Mouse (Mus musculus) ovary, adult 18-20 months (tissue): ENCODE measurements around the gene Specc1l.
"Not testable (repeated sequence)": the region's sequence is repeated elsewhere in the genome, so short reads cannot be mapped to it uniquely, and the experiment has no call there.

Source experiments
- DNase-seq: peaks from one replicate; pipeline ENCODE4 v3.0.0; 2022; ENCODE audit warnings: low spot score, mixed read lengths

Gene Specc1l

DNA sequence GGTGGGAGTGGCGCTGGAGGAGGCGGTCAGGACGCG lies 104.8 kb downstream of the Specc1l start, which contains the start of gene Adora2a:
TSS of gene Adora2a (plus strand) at position 6 of the 36 bp plus-strand sequence.
- DNase-seq, result no peak

DNA sequence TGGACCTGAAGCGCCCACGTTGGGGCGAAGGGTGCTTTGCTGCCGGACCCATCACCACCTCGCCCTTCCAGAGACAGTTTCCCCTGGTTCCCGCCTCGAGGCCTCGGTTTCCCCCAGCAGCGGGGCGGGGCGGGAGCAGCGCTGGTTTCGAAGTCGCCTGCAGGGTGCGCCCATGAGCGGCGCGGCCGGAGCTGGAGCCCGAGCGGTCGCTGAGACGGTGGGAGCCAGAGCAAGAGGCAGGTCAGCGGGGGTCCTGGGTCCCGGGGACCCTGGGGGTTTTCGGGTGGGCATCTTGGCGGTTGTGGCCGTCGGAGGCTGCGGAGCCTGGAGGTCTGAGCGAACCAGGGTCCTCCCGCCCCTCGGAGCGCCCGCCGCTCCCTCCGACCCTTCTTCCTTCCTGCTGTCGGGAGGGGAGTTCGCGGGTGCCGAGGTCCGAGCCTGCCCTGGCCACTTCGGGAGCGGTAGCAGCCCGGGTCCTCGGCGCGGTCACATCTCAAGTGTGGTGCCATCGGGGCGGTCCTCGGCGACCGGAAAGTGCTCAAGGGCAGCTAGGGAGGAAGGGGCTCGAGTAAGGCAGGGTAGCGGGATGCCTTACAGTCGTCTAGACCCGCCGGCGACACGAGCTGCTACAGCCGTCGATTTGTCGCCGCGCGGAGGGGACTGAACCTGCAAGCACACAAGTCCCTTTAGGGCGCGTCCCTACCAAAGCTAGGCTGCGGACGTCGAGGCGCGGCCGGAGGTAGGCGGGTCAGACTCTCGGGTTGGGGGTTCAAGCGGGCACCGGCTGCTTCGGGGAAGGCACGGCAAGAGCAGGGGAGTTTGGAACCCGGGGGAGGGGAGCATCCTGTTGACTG lies 105.3 kb downstream of the Specc1l start:
- peak; percentile 18 for DNase-seq

DNA sequence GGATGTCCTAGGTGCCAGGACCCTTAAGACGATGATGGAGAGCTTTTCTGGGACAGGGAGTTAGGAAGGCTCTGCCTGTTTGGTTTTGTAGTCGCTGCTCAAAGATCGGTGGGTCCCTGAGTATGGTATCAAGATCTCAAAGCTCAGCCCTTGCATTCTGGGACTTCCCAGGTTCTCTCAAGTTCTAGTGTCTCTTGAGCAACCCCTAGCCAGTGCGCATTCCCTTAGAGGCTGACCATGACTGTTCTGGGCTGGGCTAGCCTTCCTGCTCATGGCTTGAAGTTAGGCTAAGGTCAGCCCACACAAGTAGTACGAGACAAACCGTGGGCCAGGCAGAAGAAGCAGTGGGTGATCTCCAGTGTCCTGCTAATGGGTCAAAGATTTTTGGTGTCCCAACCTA lies 106.3 kb downstream of the Specc1l start:
- DNase-seq, result no peak

DNA sequence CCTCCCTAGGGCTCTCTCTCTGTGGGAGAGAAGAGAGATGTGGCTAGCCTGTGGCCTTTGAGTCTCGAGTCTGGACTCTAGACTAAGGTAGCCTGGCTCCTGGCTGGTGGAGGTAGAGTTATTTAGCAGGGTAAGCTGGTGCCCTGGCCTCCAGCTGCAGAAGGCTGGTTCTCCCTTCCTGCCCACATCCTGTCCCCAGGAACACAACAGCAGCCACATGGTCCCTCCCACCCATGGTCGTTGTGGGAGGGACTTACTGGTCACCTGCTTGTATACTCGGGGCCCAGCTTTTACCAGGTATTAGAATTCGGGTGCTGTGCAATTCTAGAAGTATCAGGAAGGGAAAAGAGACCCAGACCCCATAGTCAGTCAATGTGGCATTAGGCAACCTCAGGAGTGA lies 108.4 kb downstream of the Specc1l start:
- no peak for DNase-seq

DNA sequence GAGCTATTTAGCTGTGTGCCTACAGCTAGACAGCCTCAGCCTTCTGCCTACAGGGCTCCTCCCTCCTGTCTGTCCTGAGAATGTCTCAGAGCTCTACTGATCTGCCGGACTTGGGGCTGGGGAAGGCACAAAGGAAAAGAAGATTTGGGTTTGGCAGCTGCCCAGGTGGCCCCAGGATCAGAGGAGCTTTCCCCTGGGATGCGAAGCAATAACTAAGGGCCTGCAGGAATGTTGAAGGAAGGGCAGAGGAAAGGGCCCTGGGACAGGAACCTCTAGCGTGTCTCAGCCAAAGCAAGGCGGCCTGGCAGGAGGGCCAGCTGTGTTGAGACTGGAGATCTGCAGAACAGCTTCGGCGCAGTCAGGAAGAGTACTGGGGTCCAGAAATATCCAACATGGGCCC lies 111.1 kb downstream of the Specc1l start:
- no peak for DNase-seq

DNA sequence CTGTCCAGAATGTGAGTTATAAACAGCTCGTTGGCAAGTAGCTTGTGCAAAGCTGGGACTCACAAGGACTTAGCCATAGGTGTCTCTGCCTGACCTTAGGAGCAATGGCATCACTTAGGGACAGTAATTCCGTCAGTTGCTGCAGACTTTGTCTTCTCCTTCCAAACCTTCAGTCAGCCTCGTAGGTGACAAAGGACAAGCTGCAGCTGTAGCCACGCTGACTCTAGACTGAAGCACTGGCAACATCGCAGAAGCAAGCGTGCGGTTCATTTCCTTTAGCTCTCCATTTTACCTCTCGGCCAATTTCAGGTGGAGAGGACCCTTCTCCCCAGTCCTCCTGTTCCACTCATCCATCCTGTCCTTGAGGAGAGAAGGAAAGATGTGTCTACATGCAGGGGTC lies 112.1 kb downstream of the Specc1l start:
- DNase-seq, result no peak

DNA sequence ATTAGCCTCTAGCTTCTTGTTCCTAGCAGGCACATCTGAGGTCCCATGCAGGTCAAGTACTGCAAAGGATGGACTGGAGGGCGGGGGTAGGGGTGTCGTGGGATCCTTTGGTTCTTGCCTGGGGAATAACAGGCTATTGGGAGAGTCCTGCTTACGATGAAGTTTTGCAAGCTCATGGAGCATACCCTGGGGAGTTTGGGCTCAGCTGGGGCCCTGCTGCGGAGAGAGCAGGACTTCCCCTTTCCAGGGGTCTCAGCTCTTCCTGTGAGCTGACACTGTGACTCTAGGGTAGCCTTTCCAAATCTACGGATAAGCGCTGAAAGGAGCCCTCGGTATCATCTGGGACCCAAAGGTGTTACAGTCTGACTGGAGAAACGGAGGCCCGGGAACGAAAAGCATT lies 112.5 kb downstream of the Specc1l start:
- no peak for DNase-seq

DNA sequence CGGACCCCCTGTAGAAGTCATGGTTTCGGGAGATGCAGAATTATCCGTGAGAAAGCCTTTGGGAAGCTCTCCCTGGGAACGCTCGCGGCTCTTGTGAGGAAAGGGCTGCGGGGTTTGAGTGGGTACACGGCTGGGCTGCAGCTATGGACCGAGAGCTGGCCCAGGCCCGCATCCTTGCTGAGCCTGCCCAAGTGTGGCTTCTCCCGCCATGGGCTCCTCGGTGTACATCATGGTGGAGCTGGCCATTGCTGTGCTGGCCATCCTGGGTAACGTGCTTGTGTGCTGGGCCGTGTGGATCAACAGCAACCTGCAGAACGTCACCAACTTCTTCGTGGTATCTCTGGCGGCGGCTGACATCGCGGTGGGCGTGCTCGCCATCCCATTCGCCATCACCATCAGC lies 113.9 kb downstream of the Specc1l start:
- no peak for DNase-seq

DNA sequence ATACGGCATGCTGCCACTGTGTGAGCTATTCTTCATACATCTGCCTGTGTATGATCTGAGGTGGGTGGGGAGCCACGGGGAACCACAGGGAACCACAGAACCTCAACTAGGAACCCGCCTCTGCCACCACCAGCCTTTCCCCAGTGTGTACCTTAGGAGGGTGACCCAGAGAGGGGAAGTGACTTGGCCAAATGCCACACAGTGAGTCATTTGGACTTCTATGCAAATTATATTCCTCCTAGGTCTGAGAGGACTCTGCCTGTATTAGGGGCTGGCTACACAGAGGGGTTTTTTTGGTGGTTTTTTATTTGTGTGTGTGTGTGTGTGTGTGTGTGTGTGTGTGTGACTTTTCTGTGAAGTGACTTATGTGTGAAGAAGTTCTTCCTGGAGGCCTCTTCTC lies 114.7 kb downstream of the Specc1l start:
- no peak for DNase-seq

DNA sequence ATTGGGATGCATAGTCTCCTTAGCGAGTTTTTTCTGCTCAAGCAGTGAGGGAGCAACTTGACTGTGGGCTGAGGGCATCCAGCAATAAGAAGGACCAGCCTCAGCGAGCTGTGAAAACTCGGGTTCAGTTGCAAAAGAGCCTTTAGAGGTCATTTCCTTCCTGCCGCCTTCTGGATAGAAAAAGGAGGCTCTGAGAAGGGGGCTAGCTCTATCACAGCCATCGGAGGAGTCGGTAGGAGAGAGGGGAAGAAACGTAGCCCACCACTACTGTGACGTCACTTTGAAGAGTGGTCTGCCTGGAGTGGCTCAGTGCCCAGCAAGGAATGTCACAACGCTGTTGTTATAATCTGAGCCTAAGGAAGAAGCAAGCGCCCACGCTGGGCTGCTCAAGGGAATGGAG lies 115.2 kb downstream of the Specc1l start:
- no peak for DNase-seq

DNA sequence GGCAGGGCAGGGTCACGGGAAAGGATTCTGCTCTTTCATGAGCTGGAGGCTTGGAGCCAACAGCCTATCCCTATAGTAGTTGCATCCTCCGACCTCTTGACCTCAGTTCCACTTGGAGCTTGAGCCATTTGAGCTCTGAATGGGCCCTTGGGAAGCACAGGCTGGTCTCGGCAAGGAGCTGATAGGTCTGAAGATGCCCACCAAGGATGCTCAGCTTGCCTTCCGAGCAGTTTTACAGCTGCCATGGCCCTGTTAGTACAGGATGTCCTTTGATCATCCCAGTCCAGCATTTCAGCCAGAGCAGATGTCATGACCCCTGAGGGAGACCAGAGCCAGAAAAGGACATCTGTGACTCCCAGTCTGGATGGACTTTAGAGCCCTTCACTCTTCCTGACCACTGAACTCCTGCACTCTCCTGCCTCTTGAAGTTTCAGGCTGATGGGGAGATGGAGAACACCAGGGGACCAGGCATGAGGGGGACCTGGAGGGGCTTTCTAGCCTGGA lies 116.4 kb downstream of the Specc1l start:
- DNase-seq, result no peak

DNA sequence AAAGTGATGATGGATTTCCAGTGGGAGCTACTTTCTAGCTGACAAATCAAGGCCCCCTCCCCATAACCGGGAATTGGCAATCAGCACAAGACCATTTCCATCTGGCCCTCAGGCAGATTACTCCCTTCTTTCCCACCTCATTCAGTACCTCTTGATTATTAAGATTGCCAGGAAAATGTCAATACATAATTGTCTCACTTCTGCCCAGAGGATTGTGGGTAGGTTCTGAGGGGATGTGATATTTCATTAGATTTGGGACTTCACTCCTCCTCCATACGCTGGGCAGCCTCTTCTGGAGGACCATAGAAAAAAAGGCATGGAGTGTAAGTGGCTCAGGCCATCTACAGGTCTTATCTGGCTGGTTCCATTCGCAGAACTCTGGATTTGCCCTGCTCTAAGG lies 120.4 kb downstream of the Specc1l start:
- no peak for DNase-seq

DNA sequence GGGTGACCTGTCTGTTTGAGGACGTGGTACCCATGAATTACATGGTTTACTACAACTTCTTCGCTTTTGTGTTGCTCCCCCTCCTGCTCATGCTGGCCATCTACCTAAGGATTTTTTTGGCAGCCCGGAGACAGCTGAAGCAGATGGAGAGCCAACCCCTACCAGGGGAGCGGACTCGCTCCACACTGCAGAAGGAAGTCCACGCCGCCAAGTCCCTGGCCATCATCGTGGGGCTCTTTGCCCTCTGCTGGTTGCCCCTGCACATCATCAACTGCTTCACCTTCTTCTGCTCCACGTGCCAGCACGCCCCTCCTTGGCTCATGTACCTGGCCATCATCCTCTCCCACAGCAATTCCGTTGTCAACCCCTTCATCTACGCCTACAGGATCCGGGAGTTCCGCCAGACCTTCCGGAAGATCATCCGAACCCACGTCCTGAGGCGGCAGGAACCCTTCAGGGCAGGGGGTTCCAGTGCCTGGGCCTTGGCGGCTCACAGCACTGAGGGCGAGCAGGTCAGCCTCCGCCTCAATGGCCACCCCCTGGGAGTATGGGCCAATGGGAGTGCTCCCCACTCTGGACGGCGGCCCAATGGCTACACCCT lies 121.4 kb downstream of the Specc1l start:
- DNase-seq, result no peak

DNA sequence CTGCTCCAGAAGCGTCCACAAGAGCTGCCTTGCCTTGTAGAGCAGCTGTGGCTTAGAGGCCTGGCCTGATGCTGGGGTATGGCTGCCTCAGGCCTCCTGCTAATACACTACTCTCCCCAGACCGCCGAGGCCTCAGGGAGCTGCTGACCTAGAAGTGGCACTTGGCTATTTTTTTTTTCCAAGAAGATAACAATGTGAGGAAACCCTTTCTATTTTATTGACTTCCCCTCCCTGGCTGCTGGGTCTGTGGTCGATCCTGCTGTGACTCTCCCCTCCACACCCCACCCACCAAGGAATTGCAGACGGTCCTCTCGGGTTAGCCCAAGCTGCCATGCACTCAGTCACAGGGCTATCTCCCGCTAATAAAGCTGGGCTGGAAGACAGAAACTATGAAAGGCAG lies 122.3 kb downstream of the Specc1l start:
- no peak for DNase-seq

DNA sequence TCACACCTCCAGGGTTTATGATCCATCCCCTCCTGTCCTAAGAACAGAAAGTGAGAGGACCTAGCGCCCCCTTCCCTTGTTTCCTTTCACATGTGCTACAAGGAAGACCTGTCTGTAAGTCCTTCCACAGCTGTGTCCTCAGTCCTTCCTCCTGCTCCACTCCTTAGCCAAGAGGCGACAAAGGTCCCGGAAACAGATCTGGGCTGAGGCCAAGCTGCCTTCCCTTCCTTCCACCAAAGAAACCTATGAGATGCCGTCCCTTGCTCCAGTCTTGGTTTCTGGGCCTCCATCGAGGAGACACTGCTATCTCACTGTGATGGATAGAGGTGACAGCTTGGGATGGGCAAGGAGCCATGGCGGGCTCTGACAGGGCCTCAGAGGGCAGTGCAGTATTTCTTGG lies 123.2 kb downstream of the Specc1l start:
- DNase-seq, result no peak

DNA sequence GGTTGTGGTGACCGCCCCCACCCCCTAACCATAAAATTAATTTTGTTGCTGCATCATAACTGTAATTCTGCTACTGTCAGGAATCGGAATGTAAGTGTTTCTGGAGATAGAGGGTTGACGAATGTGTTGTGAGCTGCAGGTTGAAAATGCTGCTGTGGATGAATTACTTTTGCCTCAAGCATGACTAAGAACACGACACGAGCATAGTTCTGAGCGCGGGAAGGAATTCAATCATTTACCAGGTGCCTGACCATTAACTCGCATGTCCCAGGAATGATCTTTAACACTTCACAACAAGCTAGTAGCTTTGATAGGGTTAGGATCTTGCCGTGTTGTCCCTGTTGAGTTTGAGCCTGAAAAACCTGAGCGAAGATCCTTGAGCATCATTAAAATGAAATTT lies 125.4 kb downstream of the Specc1l start:
- DNase-seq, result no peak

DNA sequence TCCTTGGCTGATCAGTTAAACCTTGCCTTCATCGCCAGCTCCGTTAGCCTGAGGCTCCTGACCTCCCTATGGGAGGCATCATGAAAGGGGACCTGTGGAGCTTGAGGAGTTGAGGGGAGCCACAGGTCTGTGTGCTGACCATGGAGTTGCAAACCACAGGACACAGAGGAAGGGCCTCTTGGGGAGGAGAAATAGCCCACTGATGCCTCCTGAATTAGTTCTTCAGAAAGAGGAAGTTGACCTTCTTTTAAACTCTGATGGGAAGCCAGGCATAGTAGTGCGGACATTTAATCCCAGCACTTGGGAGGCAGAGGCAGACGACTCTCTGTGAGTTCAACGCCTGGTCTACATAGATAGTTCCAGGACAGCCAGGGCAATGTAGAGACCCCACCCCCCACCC lies 127.0 kb downstream of the Specc1l start:
- DNase-seq, result no peak

DNA sequence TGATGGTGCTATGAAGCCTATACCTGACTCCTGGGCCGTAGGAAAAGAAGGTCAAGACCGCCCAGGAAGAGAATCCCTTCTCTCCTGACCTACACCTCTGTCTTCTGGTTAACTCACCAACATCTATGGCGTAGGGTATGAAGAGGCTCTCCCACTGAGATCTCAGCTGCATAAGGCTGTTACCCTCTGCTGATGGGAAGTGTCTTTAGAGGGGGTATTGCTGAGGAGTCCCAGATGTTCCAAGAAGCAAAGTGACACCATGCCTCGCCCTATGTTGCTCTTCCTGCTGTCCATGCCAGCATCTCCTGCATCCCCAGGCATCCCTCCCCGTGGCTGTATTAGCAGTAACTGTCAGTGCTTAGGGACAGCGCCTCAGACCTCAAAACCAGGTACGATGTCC lies 127.5 kb downstream of the Specc1l start:
- no peak for DNase-seq

DNA sequence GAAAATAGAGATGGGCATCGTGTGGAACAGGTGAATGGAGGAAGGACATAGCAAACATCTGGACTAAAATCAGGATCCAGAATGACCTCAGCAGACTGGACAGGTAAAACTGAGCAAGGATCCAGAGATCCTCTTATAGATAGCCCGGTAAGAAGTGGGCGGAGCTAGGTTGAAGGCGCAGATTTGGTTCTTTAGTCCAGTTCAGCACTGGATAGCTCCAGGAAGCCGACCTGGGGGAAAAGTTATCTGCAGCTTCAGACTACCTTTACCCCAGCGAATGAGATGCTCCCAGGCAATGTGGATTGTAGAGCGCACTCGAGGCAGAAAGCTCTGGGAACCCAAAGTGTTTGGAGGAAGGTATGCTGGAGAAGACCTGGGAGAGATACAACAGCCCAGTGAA lies 130.1 kb downstream of the Specc1l start:
- DNase-seq, result no peak

DNA sequence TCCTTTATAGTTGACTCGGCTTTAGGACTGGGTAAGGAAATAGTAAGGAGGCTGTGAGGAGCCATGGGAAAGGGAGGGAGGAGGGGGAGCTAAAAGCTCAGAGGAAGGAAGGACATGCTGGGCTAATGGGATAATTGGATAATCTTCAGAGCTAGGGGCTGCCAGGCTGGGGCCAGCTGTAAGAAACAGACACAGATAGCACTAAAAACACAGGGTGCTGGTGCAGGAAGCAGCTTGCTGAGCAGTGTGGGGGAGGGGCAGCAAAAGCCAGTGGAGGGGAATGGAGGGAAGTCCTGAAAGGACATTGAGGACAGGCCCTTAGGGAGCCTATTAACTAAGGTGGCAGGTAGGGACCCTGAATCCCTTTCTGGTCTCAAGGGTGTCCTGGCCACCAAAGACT lies 132.7 kb downstream of the Specc1l start:
- DNase-seq, result not testable (repeated sequence)

DNA sequence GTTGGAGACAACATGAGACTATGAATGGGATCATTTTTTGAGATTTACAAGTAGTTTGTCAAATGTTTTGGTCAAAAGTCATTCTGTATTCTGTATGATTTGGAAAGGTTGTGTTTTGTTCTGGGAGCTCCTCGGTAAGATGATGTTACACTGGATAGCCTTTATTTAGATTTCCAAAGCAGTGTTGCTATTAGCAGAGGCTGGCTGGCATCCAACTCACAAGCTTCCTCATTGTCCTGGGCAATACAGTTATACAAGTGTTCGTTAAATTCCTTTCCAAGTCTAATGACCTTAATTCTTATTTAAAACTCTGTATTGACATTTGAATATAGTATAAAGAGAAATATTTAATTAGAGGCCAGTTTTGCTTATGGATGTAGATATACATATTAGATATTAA lies 133.4 kb downstream of the Specc1l start:
- DNase-seq, result no peak

DNA sequence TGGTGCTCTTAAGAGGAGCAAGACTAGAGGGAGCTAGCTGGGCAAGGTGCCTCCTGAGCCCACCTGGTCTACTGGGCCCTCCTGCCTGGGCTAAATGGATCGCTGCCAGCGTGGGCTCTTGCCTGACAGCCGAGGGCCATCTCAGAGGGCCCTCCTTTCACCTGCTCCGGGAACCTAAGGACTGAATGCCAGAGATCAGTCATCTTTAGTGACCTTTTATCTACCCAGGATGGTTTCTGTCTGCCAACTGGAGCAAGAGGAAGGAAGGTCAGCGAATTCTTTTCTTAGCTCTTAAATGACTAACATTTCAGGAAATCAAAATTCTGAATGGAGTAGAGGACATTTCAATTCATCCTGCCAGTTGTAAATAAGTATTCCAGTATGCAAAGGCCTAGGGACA lies 138.7 kb downstream of the Specc1l start:
- no peak for DNase-seq

DNA sequence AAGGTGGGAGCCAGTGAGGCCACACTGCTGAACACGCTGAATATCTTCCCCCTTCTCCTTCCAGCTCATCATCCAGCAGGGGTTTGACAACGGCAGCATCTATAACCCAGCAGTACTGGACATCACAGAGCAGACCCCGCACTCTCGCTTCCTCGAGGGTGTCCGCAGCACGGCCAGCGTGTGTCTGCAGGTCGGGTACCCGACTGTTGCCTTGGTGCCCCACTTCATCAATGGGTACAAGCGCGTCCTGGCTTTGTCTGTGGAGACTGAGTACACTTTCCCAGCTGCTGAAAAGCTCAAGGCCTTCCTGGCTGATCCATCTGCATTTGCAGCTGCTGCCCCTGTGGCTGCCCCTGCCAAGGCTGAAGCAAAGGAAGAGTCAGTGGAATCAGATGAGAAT lies 140.7 kb downstream of the Specc1l start:
- DNase-seq, result no peak

DNA sequence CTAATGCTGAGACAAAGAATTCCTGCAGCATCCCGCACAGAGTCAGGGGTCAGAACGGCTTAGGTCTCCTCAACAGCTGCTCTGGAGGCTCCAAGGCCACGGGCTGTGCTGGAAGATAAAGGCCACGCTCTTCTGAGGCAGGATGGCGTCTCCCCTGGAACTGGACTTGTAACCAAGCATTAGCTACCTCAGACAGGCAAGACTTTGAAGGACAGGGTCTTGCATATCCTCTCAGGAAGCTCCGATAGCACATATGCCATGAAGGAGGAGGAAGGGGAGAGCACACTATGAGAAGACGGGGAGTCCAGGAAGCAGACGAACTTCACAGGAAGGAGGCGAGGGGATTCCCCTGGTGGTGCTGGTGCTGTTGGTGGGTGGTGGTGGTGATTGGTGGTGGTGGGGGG lies 142.0 kb downstream of the Specc1l start:
- not testable (repeated sequence) for DNase-seq
